Mouse (Mus musculus) myocyte (in vitro differentiated cells): ENCODE data around the gene Dact3.

Experiments
- CEBPB ChIP-seq: IDR thresholded peaks from 2 replicates; pipeline ENCODE4 v1.6.1; 2011; ENCODE audit warnings: mild to moderate bottlenecking, moderate library complexity; ENCODE audit not compliant: poor library complexity, insufficient read depth, severe bottlenecking
- E2F4 ChIP-seq: IDR thresholded peaks from one replicate; pipeline ENCODE4 v1.6.1; 2011; ENCODE audit warnings: mild to moderate bottlenecking, control low read depth, moderate library complexity; ENCODE audit not compliant: insufficient read depth
- MAX ChIP-seq: IDR thresholded peaks from one replicate; pipeline ENCODE4 v1.6.1; 2011; ENCODE audit warnings: low read depth, mild to moderate bottlenecking, control low read depth
- MYOG ChIP-seq, 3 experiments: IDR thresholded peaks; one replicate each; pipeline ENCODE4 v1.6.1; 2011; ENCODE audit warnings: control low read depth in 2 of 3, low read depth in 2 of 3, mild to moderate bottlenecking in 2 of 3; ENCODE audit not compliant: insufficient read length in 2 of 3, control insufficient read depth in 1 of 3, insufficient read depth in 1 of 3
- POLR2A ChIP-seq: IDR thresholded peaks from one replicate; pipeline ENCODE4 v1.6.1; 2011; ENCODE audit warnings: low read depth, mild to moderate bottlenecking, control low read depth, moderate library complexity; ENCODE audit not compliant: insufficient read length
- REST ChIP-seq: IDR thresholded peaks from one replicate; pipeline ENCODE4 v1.6.1; 2011; ENCODE audit warnings: mild to moderate bottlenecking, control low read depth, moderate library complexity; ENCODE audit not compliant: insufficient read depth, insufficient read length
- SRF ChIP-seq: IDR thresholded peaks from one replicate; pipeline ENCODE4 v1.6.1; 2011; ENCODE audit warnings: low read depth; ENCODE audit not compliant: control insufficient read depth, insufficient read length
- TCF3 ChIP-seq: IDR thresholded peaks from one replicate; pipeline ENCODE4 v1.6.1; 2011; ENCODE audit warnings: low read depth, control low read depth; ENCODE audit not compliant: insufficient read length
- USF1 ChIP-seq: IDR thresholded peaks from one replicate; pipeline ENCODE4 v1.6.1; 2011; ENCODE audit warnings: low read depth, mild to moderate bottlenecking, control low read depth, moderate library complexity

- TF ChIP-seq POLR2A, result peak; percentile 21
- no peak for TF ChIP-seq TCF3
- no peak for TF ChIP-seq USF1
- TF ChIP-seq REST, result no peak
- no peak for TF ChIP-seq SRF
- TF ChIP-seq CEBPB, result no peak
- TF ChIP-seq E2F4, result no peak
- TF ChIP-seq MAX, result no peak
- TF ChIP-seq MYOG (IDR thresholded peaks at IDR 0.05; ENCODE audit: control insufficient read depth in 1 of 3, insufficient read depth in 1 of 3, insufficient read length in 2 of 3, low read depth in 2 of 3), result no peak
These were observed 32.5 kb upstream of the Dact3 start, which contains the start of gene Prkd2 for GRCm38 (mm10) chr7:16842645-16843063.
